Mouse (Mus musculus): ENCODE results near the gene Pkd1. TPM values are rescaled to one million over a fixed set of nuclear protein-coding genes. Genes with fewer than 3 reads are reported as not detected.

Gene Pkd1
- total RNA-seq (2021) (10 to 100 TPM; 35.6 to 36.2 TPM), polyA plus RNA-seq (2012; rRNA removed) (48.5 and 59.9 TPM in 2 replicates)
- long read RNA-seq, partial matches to known transcripts = 8 of 23 reads
- long read RNA-seq, other reads (novel, unspliced or antisense) = 15 of 23 reads

DNA sequence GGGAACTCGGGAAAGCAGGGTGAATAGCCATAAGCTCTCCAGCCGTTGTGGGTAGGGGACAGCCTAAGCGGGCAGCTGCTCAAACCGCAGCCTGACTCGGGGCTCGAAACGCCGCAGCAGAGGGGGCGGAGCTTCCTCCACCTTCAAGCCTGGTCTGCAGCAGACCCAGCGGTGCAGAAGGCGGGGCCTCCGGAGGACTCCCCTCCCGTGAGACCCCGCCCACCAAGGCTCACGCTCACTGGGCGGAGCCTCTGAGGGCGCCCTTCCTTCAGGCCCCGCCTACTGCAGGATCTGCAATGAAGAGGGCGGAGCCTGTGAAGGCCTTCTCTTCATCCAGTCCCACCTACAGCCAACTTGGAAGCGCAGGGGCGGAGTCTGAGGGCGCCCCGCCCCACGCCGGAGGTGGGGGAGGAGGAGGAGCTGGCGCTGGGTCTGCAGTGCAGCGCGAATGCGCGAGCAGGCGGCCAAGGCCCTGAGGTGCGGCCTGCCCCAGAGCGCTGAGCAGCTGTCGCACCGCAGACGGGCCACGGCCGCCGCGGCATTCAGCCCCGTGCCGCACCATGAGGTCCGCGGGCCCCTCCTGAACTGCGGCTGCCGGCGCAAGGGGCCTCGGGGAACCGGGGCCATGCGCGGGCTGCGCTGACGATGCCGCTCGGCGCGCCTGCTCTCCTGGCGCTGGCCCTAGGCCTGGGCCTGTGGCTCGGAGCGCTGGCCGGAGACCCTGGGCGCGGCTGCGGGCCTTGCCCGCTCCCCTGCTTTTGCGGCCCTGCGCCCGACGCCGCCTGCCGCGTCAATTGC is at the start of gene Pkd1:
TSS of gene Pkd1 (plus strand) at position 217 of the 798 bp plus-strand sequence.
- WGBS = under 1% methylated on average over 71 of the region's 72 CpGs
- Histone ChIP-seq H3K4me1 (ENCODE audit: control insufficient read depth, insufficient read depth, low read length) (peaks cover 6% of the 10 kb centered on the region), H3K27ac (peak within 1 kb of the TSS; percentile 97), H3K27me3 (ENCODE audit: control insufficient read depth, insufficient read depth, low read length) (no peaks in the 10 kb centered on the region), H3K36me3 (ENCODE audit: control insufficient read depth, insufficient read depth, low read length) (peaks cover 8% of the 10 kb centered on the region), H3K9ac (ENCODE audit: low read depth, low read length) (peak within 1 kb of the TSS; percentile 98), H3K4me3 (peak within 1 kb of the TSS; percentile 97), H3K79me2 (replicated peaks; ENCODE audit: control insufficient read depth, insufficient read depth, low read length) (peaks cover 4% of the 10 kb centered on the region)
- no peak for TF ChIP-seq CTCF (IDR thresholded peaks at IDR 0.05)
- TF ChIP-seq EP300 (IDR thresholded peaks at IDR 0.05; ENCODE audit: insufficient read depth, low read depth, low read length) = peak; percentile 62; the same call in 1 of the 2 replicates
- TF ChIP-seq POLR2A (IDR thresholded peaks at IDR 0.05; ENCODE audit: insufficient read depth, low read depth, low read length) = peak; percentile 89
- intact Hi-C loops (cut with DNase I) = loop anchor here (1.0 to 5.0 kb wide), 2 partner anchors 22 to 42 kb away; no protein-coding TSS in a partner anchor
- peak; percentile 100 for DNase-seq

DNA sequence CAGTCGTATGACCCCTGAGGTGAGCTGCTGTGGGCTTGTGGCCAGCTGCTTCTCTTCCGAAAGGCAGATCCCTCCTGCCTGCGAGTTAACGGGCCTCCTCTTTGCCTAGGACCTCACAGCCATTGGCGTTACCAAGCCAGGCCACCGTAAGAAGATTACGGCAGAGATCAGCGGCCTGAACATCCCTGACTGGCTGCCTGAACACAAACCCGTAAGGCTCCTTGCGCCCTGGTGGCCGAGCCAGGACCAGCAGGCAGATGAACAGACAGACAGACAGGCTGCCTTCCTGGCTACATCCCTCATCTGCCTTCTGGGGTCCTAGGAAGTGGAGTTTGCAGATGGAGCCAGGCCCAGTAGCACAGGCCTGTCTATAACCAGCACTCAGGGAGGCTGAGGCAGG is 47.4 kb upstream of the Pkd1 start:
- Histone ChIP-seq H3K36me3 (ENCODE audit: control insufficient read depth, insufficient read depth, low read length) (no peaks in the 10 kb centered on the region), H3K4me3 (no peak overlapping the region), H3K79me2 (replicated peaks; ENCODE audit: control insufficient read depth, insufficient read depth, low read length) (no peaks in the 10 kb centered on the region), H3K9ac (ENCODE audit: low read depth, low read length) (no peak overlapping the region), H3K4me1 (ENCODE audit: control insufficient read depth, insufficient read depth, low read length) (no peaks in the 10 kb centered on the region), H3K27me3 (ENCODE audit: control insufficient read depth, insufficient read depth, low read length) (no peaks in the 10 kb centered on the region), H3K27ac (no peak overlapping the region)
- no peak for DNase-seq
- intact Hi-C loops (cut with DNase I) = no loop called here
- TF ChIP-seq POLR2A (IDR thresholded peaks at IDR 0.05; ENCODE audit: insufficient read depth, low read depth, low read length) (no peak), CTCF (IDR thresholded peaks at IDR 0.05) (0 out of 2 replicates have a peak, but pooled peaks have one; percentile 11), EP300 (IDR thresholded peaks at IDR 0.05; ENCODE audit: insufficient read depth, low read depth, low read length) (no peak)
- 49% methylated on average over 11 of the region's 11 CpGs for WGBS

DNA sequence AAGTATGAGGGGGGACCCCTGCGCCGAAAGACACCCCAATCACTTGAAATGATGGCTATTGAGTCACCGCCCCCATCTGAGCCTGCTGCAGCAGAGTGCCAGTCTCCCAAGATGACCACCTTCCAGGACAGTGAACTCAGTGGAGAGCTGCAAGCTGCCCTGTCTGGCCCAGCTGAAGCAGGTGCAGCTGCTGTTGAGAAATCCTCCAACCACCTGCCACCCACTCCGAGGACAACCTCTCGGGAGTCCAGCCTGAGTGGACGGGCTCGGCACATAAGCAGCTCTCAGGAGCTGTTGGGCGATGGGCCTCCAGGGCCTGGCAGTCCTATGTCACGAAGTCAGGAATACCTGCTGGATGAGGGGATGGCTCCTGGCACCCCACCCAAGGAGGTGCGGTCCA is 45.5 kb upstream of the Pkd1 start:
- WGBS = 93% methylated on average over 10 of the region's 10 CpGs
- no peak for TF ChIP-seq POLR2A (IDR thresholded peaks at IDR 0.05; ENCODE audit: insufficient read depth, low read depth, low read length)
- TF ChIP-seq CTCF (IDR thresholded peaks at IDR 0.05) = no peak

DNA sequence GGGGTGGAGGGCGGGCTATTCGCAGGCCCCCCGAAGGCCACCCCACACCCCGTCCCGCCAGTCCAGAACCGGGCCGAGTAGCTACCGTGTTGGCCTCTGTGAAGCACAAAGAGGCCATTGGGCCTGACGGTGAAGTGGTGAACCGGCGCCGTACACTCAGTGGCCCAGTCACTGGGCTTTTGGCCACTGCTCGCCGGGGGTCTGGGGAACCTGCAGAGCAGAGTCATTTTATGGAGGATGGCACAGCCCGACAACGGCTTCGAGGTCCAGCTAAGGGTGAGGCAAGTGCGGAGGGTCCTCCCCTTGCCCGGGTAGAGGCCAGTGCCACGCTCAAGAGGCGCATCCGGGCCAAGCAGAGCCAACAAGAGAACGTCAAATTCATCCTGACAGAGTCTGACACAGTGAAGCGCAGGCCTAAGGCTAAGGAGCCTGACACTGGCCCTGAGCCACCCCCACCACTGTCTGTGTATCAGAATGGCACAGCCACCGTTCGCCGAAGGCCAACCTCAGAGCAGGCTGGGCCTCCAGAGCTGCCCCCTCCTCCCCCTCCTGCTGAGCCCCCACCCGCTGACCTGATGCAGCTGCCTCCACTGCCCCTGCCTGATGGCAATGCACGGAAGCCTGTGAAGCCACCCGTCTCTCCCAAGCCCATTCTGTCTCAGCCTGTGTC is 44.2 kb upstream of the Pkd1 start:
- 93% methylated on average over 30 of the region's 30 CpGs for WGBS
- Histone ChIP-seq H3K4me1 (ENCODE audit: control insufficient read depth, insufficient read depth, low read length) (no peaks in the 10 kb centered on the region), H3K36me3 (ENCODE audit: control insufficient read depth, insufficient read depth, low read length) (no peaks in the 10 kb centered on the region), H3K27ac (no peak overlapping the region), H3K4me3 (no peak overlapping the region), H3K27me3 (ENCODE audit: control insufficient read depth, insufficient read depth, low read length) (no peaks in the 10 kb centered on the region), H3K9ac (ENCODE audit: low read depth, low read length) (no peak overlapping the region), H3K79me2 (replicated peaks; ENCODE audit: control insufficient read depth, insufficient read depth, low read length) (no peaks in the 10 kb centered on the region)
- DNase-seq = no peak
- no peak for TF ChIP-seq CTCF (IDR thresholded peaks at IDR 0.05)
- no peak for TF ChIP-seq EP300 (IDR thresholded peaks at IDR 0.05; ENCODE audit: insufficient read depth, low read depth, low read length)
- TF ChIP-seq POLR2A (IDR thresholded peaks at IDR 0.05; ENCODE audit: insufficient read depth, low read depth, low read length) = no peak
- intact Hi-C loops (cut with DNase I) = no loop called here

More for the DNA sequence above, 45.5 kb upstream of the Pkd1 start:
- Histone ChIP-seq H3K27ac (no peak overlapping the region), H3K4me1 (ENCODE audit: control insufficient read depth, insufficient read depth, low read length) (no peaks in the 10 kb centered on the region), H3K9ac (ENCODE audit: low read depth, low read length) (no peak overlapping the region), H3K27me3 (ENCODE audit: control insufficient read depth, insufficient read depth, low read length) (no peaks in the 10 kb centered on the region), H3K79me2 (replicated peaks; ENCODE audit: control insufficient read depth, insufficient read depth, low read length) (no peaks in the 10 kb centered on the region), H3K4me3 (no peak overlapping the region), H3K36me3 (ENCODE audit: control insufficient read depth, insufficient read depth, low read length) (no peaks in the 10 kb centered on the region)
- intact Hi-C loops (cut with DNase I) = no loop called here
- no peak for DNase-seq

DNA sequence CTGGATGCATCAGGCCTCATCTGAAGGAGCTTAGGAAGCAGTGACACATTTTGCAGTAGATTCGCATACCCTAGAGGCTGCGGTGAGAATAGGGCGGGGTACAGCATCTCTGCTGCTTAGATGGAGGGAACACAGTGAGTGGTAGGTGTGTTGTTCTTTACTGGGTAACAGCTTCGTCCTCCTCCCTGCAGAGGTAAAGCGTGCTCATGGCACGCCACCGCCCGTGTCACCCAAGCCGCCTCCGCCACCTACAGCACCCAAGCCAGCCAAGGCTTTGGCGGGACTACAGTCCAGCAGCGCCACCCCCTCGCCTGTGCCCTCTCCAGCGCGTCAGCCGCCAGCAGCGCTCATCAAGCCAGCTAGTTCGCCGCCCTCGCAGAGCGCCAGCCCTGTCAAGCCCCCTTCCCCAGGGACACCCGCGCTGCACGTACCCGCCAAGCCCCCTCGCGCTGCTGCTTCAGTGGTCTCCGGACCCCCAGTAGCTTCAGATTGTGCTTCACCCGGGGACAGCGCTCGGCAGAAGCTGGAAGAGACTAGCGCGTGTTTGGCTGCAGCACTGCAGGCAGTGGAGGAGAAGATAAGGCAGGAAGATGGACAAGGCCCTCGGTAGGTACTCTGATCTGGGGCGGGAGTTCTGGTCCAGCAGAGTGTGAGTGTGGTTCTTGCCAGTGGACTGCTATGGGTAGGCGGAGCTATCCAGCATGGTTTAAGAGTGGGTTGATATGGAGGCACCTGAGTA is 43.1 kb upstream of the Pkd1 start:
- H3K36me3 ChIP-seq (ENCODE audit: control insufficient read depth, insufficient read depth, low read length) = no peaks in the 10 kb centered on the region
- intact Hi-C loops (cut with DNase I) = no loop called here
- no peak for TF ChIP-seq CTCF (IDR thresholded peaks at IDR 0.05)
- TF ChIP-seq EP300 (IDR thresholded peaks at IDR 0.05; ENCODE audit: insufficient read depth, low read depth, low read length) = no peak
- TF ChIP-seq POLR2A (IDR thresholded peaks at IDR 0.05; ENCODE audit: insufficient read depth, low read depth, low read length) = no peak
- no peak overlapping the region; the same call in 1 of the 2 replicates for H3K4me3 ChIP-seq
- no peak overlapping the region for H3K27ac ChIP-seq
- no peaks in the 10 kb centered on the region for H3K27me3 ChIP-seq (ENCODE audit: control insufficient read depth, insufficient read depth, low read length)
- 34% methylated on average over 35 of the region's 36 CpGs for WGBS
- H3K9ac ChIP-seq (ENCODE audit: low read depth, low read length) = no peak overlapping the region
- no peaks in the 10 kb centered on the region for H3K4me1 ChIP-seq (ENCODE audit: control insufficient read depth, insufficient read depth, low read length)
- H3K79me2 ChIP-seq (replicated peaks; ENCODE audit: control insufficient read depth, insufficient read depth, low read length) = no peaks in the 10 kb centered on the region
- DNase-seq = peak; percentile 41 to 45
